ENCODE assay signal across 26 mouse cellular contexts in genomic region chr7:73811439-73811838, GRCm38 (mm10).
"Had no signal": no experiment of that assay in that cellular context is flagged by ENCODE, and none has a peak within 500 bp of the region (broad histone marks: within the 10 kb centered on the region; RNA-seq: fewer than 3 reads in every experiment).

No protein-coding gene starts in this region.

- ATAC-seq: hindbrain, postnatal 0 days; intestine, embryonic 16.5 days; liver, embryonic 12.5 days had no signal

- H3K4me2 ChIP-seq: heart, embryonic 11.5 days; heart, embryonic 13.5 days; heart, embryonic 15.5 days; hindbrain, embryonic 13.5 days; hindbrain, embryonic 15.5 days; kidney, embryonic 15.5 days; limb, embryonic 12.5 days; liver, embryonic 12.5 days had no signal

- H3K4me1 ChIP-seq: heart, embryonic 13.5 days; heart, embryonic 15.5 days; hindbrain, embryonic 15.5 days; kidney, embryonic 15.5 days; limb, embryonic 10.5 days had no signal

- DNase-seq: gastrocnemius, adult 2 months; gastrocnemius, postnatal 10 days; gastrocnemius, postnatal 25 days; heart, adult 2 months; heart, postnatal 14 days; heart, postnatal 36 days; kidney, adult 11 months; kidney, adult 2 months; kidney, adult 9 months; kidney, postnatal 14 days; kidney, postnatal 4 days; liver had no signal

- H3K9me3 ChIP-seq: heart, embryonic 13.5 days; heart, embryonic 15.5 days; hindbrain, embryonic 13.5 days; hindbrain, embryonic 15.5 days; kidney, embryonic 15.5 days; limb, embryonic 10.5 days; limb, embryonic 12.5 days; liver, embryonic 12.5 days had no signal

- H3K27me3 ChIP-seq: heart, embryonic 15.5 days; hindbrain, embryonic 13.5 days; hindbrain, embryonic 15.5 days; kidney, embryonic 15.5 days; limb, embryonic 12.5 days; liver, embryonic 12.5 days had no signal

- H3K4me3 ChIP-seq: gastrocnemius, adult 2 months; heart, adult 2 months; heart, embryonic 13.5 days; heart, embryonic 15.5 days; hindbrain, embryonic 13.5 days; hindbrain, embryonic 15.5 days; kidney, embryonic 15.5 days; layer of hippocampus, adult 2 months; left cerebral cortex, adult 2 months; limb, embryonic 10.5 days; limb, embryonic 12.5 days; liver, embryonic 12.5 days had no signal

- H3K27ac ChIP-seq: gastrocnemius, adult 2 months; heart, adult 2 months; heart, embryonic 13.5 days; heart, embryonic 15.5 days; hindbrain, embryonic 13.5 days; hindbrain, embryonic 15.5 days; hindbrain, postnatal 0 days; kidney, embryonic 15.5 days; kidney, postnatal 0 days; layer of hippocampus, adult 2 months; left cerebral cortex, adult 2 months; limb, embryonic 10.5 days; limb, embryonic 12.5 days; liver, embryonic 12.5 days had no signal

- H3K36me3 ChIP-seq: heart, embryonic 13.5 days; heart, embryonic 15.5 days; hindbrain, embryonic 13.5 days; hindbrain, embryonic 15.5 days; kidney, embryonic 15.5 days; limb, embryonic 10.5 days; limb, embryonic 12.5 days; liver, embryonic 12.5 days had no signal

- H3K9ac ChIP-seq: heart, embryonic 13.5 days; heart, embryonic 15.5 days; hindbrain, embryonic 13.5 days; hindbrain, embryonic 15.5 days; kidney, embryonic 15.5 days; limb, embryonic 12.5 days; liver, embryonic 12.5 days had no signal
